Mouse (Mus musculus) macrophage (primary cell): ENCODE data around the gene Masp2. TPM values are rescaled to one million over a fixed set of nuclear protein-coding genes. Genes with fewer than 3 reads are reported as not detected.

ENCODE experiments used
- H3K27ac ChIP-seq: fragments of 350-480 bp; formaldehyde crosslinking; 2 replicates; pipeline ENCODE4 v1.9.0; 2021
- H3K36me3 ChIP-seq: fragments of 350-480 bp; formaldehyde crosslinking; 2 replicates; pipeline ENCODE4 v1.9.0; 2021; ENCODE audit errors: inconsistent target
- H3K4me3 ChIP-seq: fragments of 350-480 bp; formaldehyde crosslinking; 2 replicates; pipeline ENCODE4 v1.9.0; 2021; ENCODE audit errors: inconsistent target
- H3K79me2 ChIP-seq: fragments of 350-480 bp; formaldehyde crosslinking; 2 replicates; pipeline ENCODE4 v1.9.0; 2021; ENCODE audit errors: inconsistent target
- WGBS: methylation state at CpG from one replicate; pipeline ENCODE4 v1.1.7; 2026; ENCODE audit warnings: inconsistent platforms; ENCODE audit not compliant: missing documents; 5-methylcytosine and 5-hydroxymethylcytosine counted together
- polyA plus RNA-seq: library from polyadenylated mRNA; stranded (reverse); fragments of 250-400 nt; gene quantifications from 3 replicates; pipeline ENCODE4 v1.2.4, GENCODE M21; 2018; ENCODE audit warnings: inconsistent platforms

Gene Masp2
- polyA plus RNA-seq, 1 experiment from 2014 or later: 0.09 TPM

DNA sequence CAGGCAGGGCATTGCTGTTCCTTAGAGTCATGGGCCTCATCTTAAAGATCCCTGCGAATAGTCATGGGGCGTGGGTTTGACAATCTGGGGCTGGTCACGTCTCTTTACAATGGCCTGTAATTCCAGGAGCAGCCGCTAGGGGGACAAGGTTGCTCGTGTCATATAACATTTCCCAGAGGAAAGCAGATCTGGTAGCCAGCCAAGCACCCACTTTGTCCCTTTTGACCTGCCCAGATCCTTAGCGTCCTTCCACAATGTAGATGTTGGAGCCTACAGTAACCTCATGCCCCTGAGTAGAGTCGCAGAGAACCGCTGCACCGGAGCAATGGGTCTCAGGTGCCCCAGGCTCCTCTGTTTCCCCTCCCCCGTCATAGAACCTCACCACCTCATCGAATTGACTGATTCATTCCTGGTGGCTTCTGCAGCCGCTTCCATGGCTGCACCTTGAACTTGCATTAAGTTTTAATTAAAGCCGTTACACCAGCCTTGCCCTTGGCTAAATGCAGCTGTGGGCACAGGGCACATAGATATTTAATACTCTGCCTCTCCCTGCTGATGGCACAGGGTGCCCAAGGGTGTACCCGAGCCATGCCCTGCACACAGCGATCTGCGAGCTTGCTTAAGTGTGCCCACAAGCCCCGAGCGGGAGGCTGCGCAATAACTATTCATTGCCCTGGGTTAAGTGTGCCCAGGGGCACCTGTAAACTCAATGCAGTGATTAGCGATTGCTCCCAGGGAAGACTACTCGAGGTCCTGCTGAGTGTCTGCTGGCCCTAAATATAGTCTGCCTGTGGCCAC, 60.0 kb downstream of the Masp2 start:
- Histone ChIP-seq H3K4me3 (no peak overlapping the region), H3K79me2 (no peaks in the 10 kb centered on the region), H3K36me3 (no peaks in the 10 kb centered on the region), H3K27ac (no peak overlapping the region)
- WGBS: 30% methylated on average over 19 of the region's 21 CpGs

GRCm38 (mm10) chr4:148663326-148663725, 61.0 kb downstream of the Masp2 start:
- H3K27ac ChIP-seq: no peak overlapping the region
- no peaks in the 10 kb centered on the region for H3K79me2 ChIP-seq
- H3K4me3 ChIP-seq: no peak overlapping the region
- no peaks in the 10 kb centered on the region for H3K36me3 ChIP-seq
- 61% methylated on average over 7 of the region's 7 CpGs for WGBS

GRCm38 (mm10) chr4:148664021-148664420, 61.7 kb downstream of the Masp2 start:
- H3K4me3 ChIP-seq: no peak overlapping the region
- no peaks in the 10 kb centered on the region for H3K79me2 ChIP-seq
- H3K27ac ChIP-seq: no peak overlapping the region
- 86% methylated on average over 6 of the region's 6 CpGs for WGBS
- H3K36me3 ChIP-seq: no peaks in the 10 kb centered on the region

Other genes starting within 250 kb of the Masp2 start
- gene Ubiad1, start 157.8 kb upstream of the Masp2 start, polyA plus RNA-seq: 4.7 to 8.2 TPM (median 5.0 TPM) in 3 replicates
- gene Mtor, start 153.9 kb upstream of the Masp2 start, polyA plus RNA-seq: 12.3 to 14.9 TPM (median 14.5 TPM) in 3 replicates
- gene Angptl7, start 102.1 kb upstream of the Masp2 start, polyA plus RNA-seq: 0.14 to 0.32 TPM in 2 of 3 replicates, not detected in the other
- 32.2 to 58.5 TPM (median 51.2 TPM) in 3 replicates for gene Exosc10, start 44.1 kb upstream of the Masp2 start, polyA plus RNA-seq
- gene Srm, start 11.1 kb upstream of the Masp2 start, polyA plus RNA-seq: 14.7 to 81.1 TPM (median 15.5 TPM) in 3 replicates
- 157 to 233 TPM (median 170 TPM) in 3 replicates for gene Tardbp, start 24.5 kb downstream of the Masp2 start, polyA plus RNA-seq
- not detected in 3 replicates for gene Gm572, start 40.8 kb downstream of the Masp2 start, polyA plus RNA-seq
- 0.35 to 1.1 TPM (median 0.68 TPM) in 3 replicates for gene Casz1, start 201.9 kb downstream of the Masp2 start, polyA plus RNA-seq